Mouse (Mus musculus): ENCODE data around the gene Col18a1. TPM values are rescaled to one million over a fixed set of nuclear protein-coding genes. Genes with fewer than 3 reads are reported as not detected.

The Col18a1 gene
- 10 to 100 TPM; 20.2 to 24.5 TPM for total RNA-seq (2021)
- long read RNA-seq, experiment 1, full-length matches to known transcripts, result 9 of 37 reads
- long read RNA-seq, experiment 1, partial matches to known transcripts, result 14 of 37 reads
- long read RNA-seq, experiment 1, other reads (novel, unspliced or antisense), result 14 of 37 reads
- long read RNA-seq, experiment 2, full-length matches to known transcripts, result 20 of 42 reads
- long read RNA-seq, experiment 2, partial matches to known transcripts, result 11 of 42 reads
- long read RNA-seq, experiment 2, other reads (novel, unspliced or antisense), result 11 of 42 reads

DNA sequence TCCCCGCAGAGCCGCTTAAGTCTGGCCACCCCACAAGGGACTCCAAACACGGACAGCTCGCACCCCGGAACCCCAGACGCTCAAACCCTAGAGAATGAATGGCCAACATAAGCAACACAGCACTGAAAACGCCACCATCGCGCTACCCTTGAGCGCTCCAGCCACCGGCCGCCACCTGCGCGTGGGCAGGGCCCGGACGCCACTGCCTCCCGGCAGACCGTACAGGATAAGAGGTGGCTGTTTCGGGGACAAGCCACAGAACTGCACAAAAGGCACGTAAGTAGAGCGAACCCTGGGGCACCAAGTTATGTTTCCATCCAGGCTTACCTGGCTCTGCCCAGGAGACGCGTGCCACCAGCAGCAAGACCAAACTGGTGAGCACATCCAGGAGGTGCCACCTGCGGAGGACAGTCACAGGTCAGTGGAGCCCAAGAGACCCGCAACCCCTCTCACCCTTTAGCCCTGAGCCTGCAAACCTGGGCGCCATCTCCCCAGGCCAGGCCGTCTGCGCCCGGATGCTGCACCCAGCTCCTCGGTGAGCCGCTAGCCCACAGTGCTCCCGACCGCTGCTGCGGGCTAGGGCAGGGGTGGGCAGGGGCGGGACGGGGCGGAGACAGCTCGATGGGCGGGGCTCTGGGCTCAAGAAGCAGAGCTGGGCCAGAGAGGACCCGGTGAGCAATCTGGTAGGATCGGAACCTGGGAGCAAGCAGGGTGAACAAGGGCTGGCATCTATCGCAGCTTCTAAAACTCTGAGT lies at the start of gene Col18a1:
Gene Col18a1, minus strand, starts transcription at position 586 of the 755 bp plus-strand sequence.
- intact Hi-C loops (cut with DNase I; ENCODE audit: low total_unique reads), result no loop called here
- DNase-seq, result peak; percentile 49

GRCm38 (mm10) chr10:77215641-77216040 lies 49.3 kb upstream of the Col18a1 start:
- no peak for DNase-seq
- intact Hi-C loops (cut with DNase I; ENCODE audit: low total_unique reads), result no loop called here

DNA sequence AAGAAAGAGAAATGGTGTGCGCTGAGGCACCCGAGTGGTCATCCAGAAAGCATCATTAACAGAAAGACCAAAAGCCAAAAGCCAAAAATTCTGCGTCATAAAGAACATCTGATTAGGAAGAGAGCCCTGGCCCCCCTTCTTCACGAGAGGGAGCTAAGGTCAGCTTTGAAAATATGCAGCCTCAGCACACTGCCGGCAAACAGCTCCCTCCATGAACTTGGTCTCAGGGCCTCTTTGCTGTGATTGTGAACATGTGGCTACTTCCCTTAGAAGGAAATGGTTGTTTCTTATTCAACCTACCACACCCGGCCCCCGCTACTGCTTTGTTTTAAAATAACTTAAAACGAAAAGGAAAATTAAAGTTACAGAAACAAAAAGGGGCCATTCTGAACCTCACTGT lies 48.2 kb upstream of the Col18a1 start:
- intact Hi-C loops (cut with DNase I; ENCODE audit: low total_unique reads), result no loop called here
- no peak for DNase-seq

GRCm38 (mm10) chr10:77213483-77213882 lies 47.1 kb upstream of the Col18a1 start:
- DNase-seq, result no peak
- intact Hi-C loops (cut with DNase I; ENCODE audit: low total_unique reads), result no loop called here

DNA sequence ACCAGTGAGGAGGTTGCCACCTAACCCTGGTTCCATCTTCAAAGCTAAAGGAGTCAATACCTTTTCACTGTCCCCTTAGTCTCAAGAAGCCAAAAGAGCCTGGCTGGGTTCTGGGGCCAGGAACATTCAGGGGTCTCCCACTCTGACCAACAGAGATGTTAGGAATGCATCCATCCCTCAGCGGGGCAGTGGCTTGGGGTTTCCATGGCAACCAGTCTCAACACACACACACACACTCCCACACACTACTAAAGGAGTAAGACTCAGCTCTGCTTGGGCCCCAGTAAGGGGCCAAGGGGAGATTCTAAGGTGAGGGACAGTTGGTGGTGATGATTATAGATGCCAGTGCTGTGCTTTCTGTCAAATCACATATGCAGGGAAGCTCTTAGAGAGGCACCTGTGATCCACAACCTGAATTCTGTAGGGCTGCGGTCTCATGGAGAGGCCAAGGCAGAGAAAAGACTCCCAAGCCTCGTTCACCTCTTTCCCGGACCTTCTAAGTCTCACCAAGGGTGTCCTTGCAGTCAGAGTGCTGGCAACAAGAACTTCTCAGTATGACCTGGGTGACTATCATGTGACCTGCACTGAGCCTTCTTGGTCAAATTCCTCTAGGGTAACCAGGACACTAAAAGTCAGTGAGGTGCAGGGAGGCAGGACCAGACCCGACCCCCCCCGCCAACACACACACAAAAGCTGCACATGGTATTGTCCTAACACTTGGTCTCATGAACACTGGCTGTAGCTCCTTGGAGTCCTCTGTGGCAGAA lies 46.2 kb upstream of the Col18a1 start:
- no peak for DNase-seq
- intact Hi-C loops (cut with DNase I; ENCODE audit: low total_unique reads), result no loop called here

GRCm38 (mm10) chr10:77211116-77211570 lies 44.8 kb upstream of the Col18a1 start:
- intact Hi-C loops (cut with DNase I; ENCODE audit: low total_unique reads), result no loop called here
- DNase-seq, result peak; percentile 87

DNA sequence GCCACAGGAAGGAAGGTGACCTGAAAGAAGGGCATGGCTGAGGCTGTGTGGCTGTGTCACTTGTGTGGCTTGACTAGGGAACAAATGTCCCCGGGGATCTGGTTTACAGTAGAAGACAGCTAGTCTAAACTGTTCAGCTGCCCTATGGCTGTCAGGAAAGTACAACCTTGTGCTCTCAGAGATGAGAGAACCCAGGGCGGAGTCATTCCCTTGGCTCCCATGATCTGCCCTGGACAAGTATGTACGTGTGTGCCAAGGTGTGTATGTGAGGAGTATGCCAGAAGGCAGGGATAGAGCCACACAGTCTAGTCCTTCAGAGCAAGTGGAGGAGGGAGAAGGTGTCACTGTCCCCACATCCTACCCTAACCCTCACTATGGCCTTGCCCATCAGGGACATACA lies 44.3 kb upstream of the Col18a1 start:
- intact Hi-C loops (cut with DNase I; ENCODE audit: low total_unique reads), result no loop called here
- DNase-seq, result no peak

- DNase-seq, result no peak
- intact Hi-C loops (cut with DNase I; ENCODE audit: low total_unique reads), result no loop called here
These were observed 42.9 kb upstream of the Col18a1 start for GRCm38 (mm10) chr10:77209261-77209660.

DNA sequence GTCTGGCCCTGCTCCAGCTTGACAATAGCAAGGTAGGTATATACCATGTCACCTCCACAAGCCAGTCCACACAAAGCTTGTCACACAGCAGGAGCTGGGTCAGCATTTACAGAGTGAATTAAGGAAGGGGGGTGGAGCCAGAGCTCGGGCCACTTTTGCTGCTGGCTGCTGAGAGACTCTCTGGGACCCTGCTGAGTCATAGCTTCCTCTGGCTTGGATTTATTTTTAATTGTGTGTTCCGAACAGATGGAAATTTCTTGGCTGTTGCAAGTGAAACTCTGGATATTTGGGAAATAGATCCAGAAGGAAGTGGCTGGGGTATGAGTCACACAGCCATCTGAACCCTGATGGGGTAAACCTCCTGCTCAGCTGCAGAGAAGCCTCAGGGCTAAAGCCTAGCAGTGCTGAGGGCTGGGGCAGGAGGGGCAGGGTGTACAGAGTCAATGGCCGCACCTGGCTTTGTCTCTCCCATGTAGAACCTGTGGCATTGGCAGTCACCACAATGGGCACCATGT lies 40.3 kb upstream of the Col18a1 start:
- DNase-seq, result peak; percentile 73
- intact Hi-C loops (cut with DNase I; ENCODE audit: low total_unique reads), result no loop called here

- intact Hi-C loops (cut with DNase I; ENCODE audit: low total_unique reads), result no loop called here
- DNase-seq, result no peak
These were observed 39.8 kb upstream of the Col18a1 start for GRCm38 (mm10) chr10:77206134-77206533.

GRCm38 (mm10) chr10:77203960-77204359 lies 37.6 kb upstream of the Col18a1 start:
- intact Hi-C loops (cut with DNase I; ENCODE audit: low total_unique reads), result no loop called here
- no peak for DNase-seq

GRCm38 (mm10) chr10:77201919-77202318 lies 35.6 kb upstream of the Col18a1 start:
- DNase-seq, result no peak
- intact Hi-C loops (cut with DNase I; ENCODE audit: low total_unique reads), result no loop called here

- intact Hi-C loops (cut with DNase I; ENCODE audit: low total_unique reads), result no loop called here
- DNase-seq, result peak; percentile 34
These were observed 33.9 kb upstream of the Col18a1 start for GRCm38 (mm10) chr10:77200295-77200694.

GRCm38 (mm10) chr10:77199229-77199628 lies 32.9 kb upstream of the Col18a1 start:
- intact Hi-C loops (cut with DNase I; ENCODE audit: low total_unique reads), result no loop called here

GRCm38 (mm10) chr10:77197469-77198209 lies 31.3 kb upstream of the Col18a1 start:
- DNase-seq, result no peak
- intact Hi-C loops (cut with DNase I; ENCODE audit: low total_unique reads), result no loop called here

More at GRCm38 (mm10) chr10:77199229-77199628, 32.9 kb upstream of the Col18a1 start:
- DNase-seq, result no peak

GRCm38 (mm10) chr10:77196676-77197075 lies 30.3 kb upstream of the Col18a1 start:
- intact Hi-C loops (cut with DNase I; ENCODE audit: low total_unique reads), result no loop called here
- DNase-seq, result no peak

DNA sequence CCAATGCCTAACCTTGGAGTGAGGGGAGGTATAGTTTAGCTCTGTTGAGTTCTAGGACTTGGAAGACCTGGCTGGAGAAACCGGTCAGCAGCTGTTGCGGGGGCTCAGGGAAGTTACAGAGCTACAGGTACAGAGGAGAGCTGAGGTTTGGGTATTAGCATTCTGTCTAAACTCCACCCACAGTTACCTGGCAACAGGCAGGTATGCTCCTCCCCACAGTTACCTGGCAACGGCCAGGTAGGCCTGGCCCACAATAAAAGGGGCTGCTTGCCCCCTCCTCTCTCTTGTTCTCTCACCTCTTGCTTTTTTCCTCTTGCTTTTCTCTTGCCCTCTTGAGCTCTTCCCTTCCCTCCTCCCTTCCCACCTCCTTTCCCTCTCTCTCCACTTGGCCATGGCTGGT lies 29.8 kb upstream of the Col18a1 start:
- intact Hi-C loops (cut with DNase I; ENCODE audit: low total_unique reads), result no loop called here

DNA sequence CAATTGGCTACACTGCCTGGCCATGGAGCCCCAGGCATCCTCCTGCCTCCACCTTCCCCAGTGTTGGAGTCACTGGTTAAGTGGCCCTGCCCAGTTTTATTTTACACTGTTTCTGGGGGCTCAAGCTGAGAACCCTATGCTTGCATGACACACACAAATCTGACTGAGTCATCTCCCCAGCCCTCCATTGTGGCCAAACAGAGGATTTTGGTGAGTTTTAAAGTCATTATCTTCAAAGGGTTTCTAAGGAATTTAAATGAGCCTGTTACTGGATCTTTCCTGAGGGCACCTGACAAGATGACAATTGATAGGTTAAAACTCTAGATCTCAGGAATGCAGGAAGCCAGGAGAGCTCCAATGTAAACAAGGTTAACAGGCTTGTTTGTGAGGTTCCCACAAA lies 27.1 kb upstream of the Col18a1 start:
- DNase-seq, result no peak
- intact Hi-C loops (cut with DNase I; ENCODE audit: low total_unique reads), result no loop called here

More for the DNA sequence above, 29.8 kb upstream of the Col18a1 start:
- DNase-seq, result no peak

DNA sequence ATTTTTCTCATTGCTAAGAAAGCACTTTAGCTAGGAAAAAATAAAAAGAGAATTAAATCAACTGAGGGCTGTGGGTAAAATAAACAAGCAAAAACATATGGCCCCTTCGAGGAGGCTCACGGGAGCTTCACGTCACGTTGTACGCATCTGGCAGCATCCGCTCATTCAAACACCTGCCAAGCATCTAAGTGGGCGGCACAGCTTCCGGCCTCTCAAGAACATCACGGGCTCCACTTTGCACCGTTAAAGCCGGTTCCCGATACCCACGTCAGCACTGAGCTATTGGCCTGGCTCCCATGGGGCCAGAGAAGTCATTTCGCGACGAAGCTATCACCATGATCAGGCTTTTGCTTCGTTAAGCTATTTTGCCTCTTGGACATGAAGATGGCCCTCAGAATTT lies 26.4 kb upstream of the Col18a1 start:
- DNase-seq, result no peak
- intact Hi-C loops (cut with DNase I; ENCODE audit: low total_unique reads), result no loop called here

All from gastrocnemius, postnatal 14 days (tissue).